Mouse (Mus musculus) E14TG2a.4 (cell line): ENCODE measurements around the gene Unc13a.

Source experiments
- CTCF ChIP-seq: conservative IDR thresholded peaks from 2 replicates; pipeline ENCODE4 v1.5.1; 2014; ENCODE audit warnings: low read length
- NANOG ChIP-seq: IDR thresholded peaks from 2 replicates; pipeline ENCODE4 v1.6.1; 2014; ENCODE audit warnings: borderline replicate concordance, low read length, mixed read lengths
- POU5F1 ChIP-seq: IDR thresholded peaks from 2 replicates; pipeline ENCODE4 v1.6.1; 2014; ENCODE audit warnings: low read length, borderline replicate concordance

DNA sequence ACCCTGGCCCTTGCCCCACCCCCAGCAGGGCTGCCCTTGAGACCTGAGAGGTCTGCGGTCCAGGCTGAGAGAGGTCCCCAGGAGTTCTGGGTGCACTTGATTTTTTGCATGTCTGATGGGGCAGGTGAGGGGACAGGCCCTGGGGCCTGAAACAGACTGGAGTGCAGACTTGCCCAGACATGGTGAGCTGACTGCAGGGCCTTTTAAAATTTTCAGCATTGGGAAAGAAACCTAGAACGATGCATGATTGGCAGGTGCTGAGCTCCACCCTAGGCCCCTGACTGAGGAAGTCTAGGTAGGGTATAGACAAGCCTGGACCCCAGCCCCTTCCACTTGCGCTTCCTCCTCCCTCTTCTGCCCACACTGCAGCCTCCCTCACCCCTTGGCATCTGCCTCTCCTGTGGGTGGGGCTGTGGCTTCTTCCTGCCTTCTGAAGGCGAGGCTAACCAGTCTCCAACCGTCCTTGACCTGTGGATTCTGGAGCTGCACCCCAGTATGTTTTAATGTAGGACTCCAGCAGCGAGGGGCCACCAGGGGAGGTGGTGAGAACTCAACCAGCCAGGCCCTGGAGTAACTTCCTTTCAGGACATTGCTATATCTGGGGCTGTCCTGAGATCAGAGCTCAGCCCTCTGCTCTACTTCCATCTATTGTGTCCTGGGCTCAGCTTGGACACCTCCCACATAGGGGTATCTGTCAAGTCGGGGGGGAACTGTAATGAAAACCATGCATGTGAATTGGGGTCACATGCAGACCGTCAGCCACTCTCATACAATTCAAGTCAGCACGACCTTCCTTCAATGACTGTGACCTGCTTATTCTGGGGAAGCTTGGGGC is 44.1 kb downstream of the Unc13a start:
- TF ChIP-seq NANOG = no peak
- no peak for TF ChIP-seq POU5F1
- no peak for TF ChIP-seq CTCF
